Mouse (Mus musculus): Measurements from ENCODE around the gene Ctnna2. TPM values are rescaled to one million over a fixed set of nuclear protein-coding genes. Genes with fewer than 3 reads are reported as not detected.

The Ctnna2 gene
- polyA plus RNA-seq, 1 experiment, result not detected

GRCm38 (mm10) chr6:77278794-77279193 lies 700.7 kb downstream of the Ctnna2 start:
- H3K4me2 ChIP-seq (ENCODE audit: low read depth), result no peak overlapping the region
- H3K27me3 ChIP-seq (ENCODE audit: control insufficient read depth, insufficient read depth, insufficient read length), result no peaks in the 10 kb centered on the region
- no peak overlapping the region for H3K4me3 ChIP-seq
- H3K36me3 ChIP-seq (ENCODE audit: control insufficient read depth, insufficient read depth), result no peaks in the 10 kb centered on the region
- H3ac ChIP-seq (ENCODE audit: control insufficient read depth, insufficient read length), result no peak overlapping the region
- H3K79me2 ChIP-seq (ENCODE audit: control insufficient read depth, insufficient read depth), result no peaks in the 10 kb centered on the region
- TF ChIP-seq USF1 (IDR thresholded peaks at IDR 0.05; ENCODE audit: low read depth), result no peak
- TF ChIP-seq POLR2A (IDR thresholded peaks at IDR 0.05; ENCODE audit: insufficient read length, low read depth), result no peak

DNA sequence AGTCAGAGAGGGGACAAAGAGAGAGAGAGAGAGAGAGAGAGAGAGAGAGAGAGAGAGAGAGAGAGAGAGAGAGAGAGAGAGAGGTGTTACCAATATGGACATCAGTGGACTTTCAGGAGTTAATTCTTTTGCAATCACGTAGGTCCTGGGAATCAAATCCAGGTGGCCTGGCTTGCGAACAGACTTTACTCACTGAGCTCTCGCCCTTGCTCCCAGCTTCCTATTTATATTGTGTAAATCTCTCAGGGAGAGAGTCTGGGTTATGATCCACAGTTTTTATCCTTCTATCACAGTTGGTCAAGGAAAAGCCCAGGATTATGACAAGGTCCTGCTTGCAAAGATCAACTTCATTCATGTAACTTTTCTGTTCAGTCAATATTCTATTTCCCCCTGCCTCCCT lies 714.3 kb downstream of the Ctnna2 start:
- TF ChIP-seq REST (IDR thresholded peaks at IDR 0.05; ENCODE audit: insufficient read depth, insufficient read length), result no peak
- no peak for TF ChIP-seq TCF12 (IDR thresholded peaks at IDR 0.05; ENCODE audit: insufficient read depth, poor library complexity, severe bottlenecking)
- TF ChIP-seq SRF (IDR thresholded peaks at IDR 0.05; ENCODE audit: control insufficient read depth, insufficient read length, low read depth), result no peak
- no peak for TF ChIP-seq TCF3 (IDR thresholded peaks at IDR 0.05; ENCODE audit: insufficient read length, low read depth)
- TF ChIP-seq POLR2AphosphoS2 (IDR thresholded peaks at IDR 0.05; ENCODE audit: insufficient read length, low read depth), result no peak
- TF ChIP-seq E2F4 (IDR thresholded peaks at IDR 0.05; ENCODE audit: insufficient read depth), result no peak
- no peak for TF ChIP-seq MAX (IDR thresholded peaks at IDR 0.05; ENCODE audit: low read depth)
- TF ChIP-seq CEBPB (IDR thresholded peaks at IDR 0.05; ENCODE audit: insufficient read depth, poor library complexity, severe bottlenecking), result no peak
- no peak for TF ChIP-seq USF1 (IDR thresholded peaks at IDR 0.05; ENCODE audit: low read depth)
- Histone ChIP-seq H3K79me2 (ENCODE audit: control insufficient read depth, insufficient read depth) (no peaks in the 10 kb centered on the region), H3K36me3 (ENCODE audit: control insufficient read depth, insufficient read depth) (no peaks in the 10 kb centered on the region)

GRCm38 (mm10) chr6:77257358-77258105 lies 722.0 kb downstream of the Ctnna2 start:
- Histone ChIP-seq H3K4me3 (no peak overlapping the region), H3K36me3 (ENCODE audit: control insufficient read depth, insufficient read depth) (no peaks in the 10 kb centered on the region), H3K4me2 (ENCODE audit: low read depth) (no peak overlapping the region), H3K27me3 (ENCODE audit: control insufficient read depth, insufficient read depth, insufficient read length) (no peaks in the 10 kb centered on the region), H3ac (ENCODE audit: control insufficient read depth, insufficient read length) (no peak overlapping the region), H3K79me2 (ENCODE audit: control insufficient read depth, insufficient read depth) (no peaks in the 10 kb centered on the region)
- TF ChIP-seq CEBPB (IDR thresholded peaks at IDR 0.05; ENCODE audit: insufficient read depth, poor library complexity, severe bottlenecking) (no peak), POLR2AphosphoS2 (IDR thresholded peaks at IDR 0.05; ENCODE audit: insufficient read length, low read depth) (no peak), TCF12 (IDR thresholded peaks at IDR 0.05; ENCODE audit: insufficient read depth, poor library complexity, severe bottlenecking) (no peak), REST (IDR thresholded peaks at IDR 0.05; ENCODE audit: insufficient read depth, insufficient read length) (no peak), POLR2A (IDR thresholded peaks at IDR 0.05; ENCODE audit: insufficient read length, low read depth) (no peak), USF1 (IDR thresholded peaks at IDR 0.05; ENCODE audit: low read depth) (no peak), TCF3 (IDR thresholded peaks at IDR 0.05; ENCODE audit: insufficient read length, low read depth) (no peak), E2F4 (IDR thresholded peaks at IDR 0.05; ENCODE audit: insufficient read depth) (no peak), SRF (IDR thresholded peaks at IDR 0.05; ENCODE audit: control insufficient read depth, insufficient read length, low read depth) (no peak), MYOG (IDR thresholded peaks at IDR 0.05; ENCODE audit: control insufficient read depth in 1 of 3, insufficient read depth in 1 of 3, insufficient read length in 2 of 3, low read depth in 2 of 3) (no peak), MAX (IDR thresholded peaks at IDR 0.05; ENCODE audit: low read depth) (no peak), MYOD1 (IDR thresholded peaks at IDR 0.05; ENCODE audit: control insufficient read depth in 1 of 3, insufficient read length in 2 of 3, low read depth in 2 of 3) (no peak)

More for the DNA sequence above, 714.3 kb downstream of the Ctnna2 start:
- H3K4me2 ChIP-seq (ENCODE audit: low read depth), result no peak overlapping the region
- no peak overlapping the region for H3ac ChIP-seq (ENCODE audit: control insufficient read depth, insufficient read length)
- H3K4me3 ChIP-seq, result no peak overlapping the region
- no peaks in the 10 kb centered on the region for H3K27me3 ChIP-seq (ENCODE audit: control insufficient read depth, insufficient read depth, insufficient read length)

- Histone ChIP-seq H3K36me3 (ENCODE audit: control insufficient read depth, insufficient read depth) (no peaks in the 10 kb centered on the region), H3K27me3 (ENCODE audit: control insufficient read depth, insufficient read depth, insufficient read length) (no peaks in the 10 kb centered on the region), H3K4me3 (no peak overlapping the region), H3K4me2 (ENCODE audit: low read depth) (no peak overlapping the region), H3ac (ENCODE audit: control insufficient read depth, insufficient read length) (no peak overlapping the region), H3K79me2 (ENCODE audit: control insufficient read depth, insufficient read depth) (no peaks in the 10 kb centered on the region)
- TF ChIP-seq SRF (IDR thresholded peaks at IDR 0.05; ENCODE audit: control insufficient read depth, insufficient read length, low read depth), result no peak
- no peak for TF ChIP-seq MYOD1 (IDR thresholded peaks at IDR 0.05; ENCODE audit: control insufficient read depth in 1 of 3, insufficient read length in 2 of 3, low read depth in 2 of 3)
- no peak for TF ChIP-seq TCF3 (IDR thresholded peaks at IDR 0.05; ENCODE audit: insufficient read length, low read depth)
- TF ChIP-seq CEBPB (IDR thresholded peaks at IDR 0.05; ENCODE audit: insufficient read depth, poor library complexity, severe bottlenecking), result no peak
- no peak for TF ChIP-seq MAX (IDR thresholded peaks at IDR 0.05; ENCODE audit: low read depth)
- no peak for TF ChIP-seq TCF12 (IDR thresholded peaks at IDR 0.05; ENCODE audit: insufficient read depth, poor library complexity, severe bottlenecking)
- TF ChIP-seq REST (IDR thresholded peaks at IDR 0.05; ENCODE audit: insufficient read depth, insufficient read length), result no peak
- TF ChIP-seq POLR2A (IDR thresholded peaks at IDR 0.05; ENCODE audit: insufficient read length, low read depth), result no peak
- TF ChIP-seq POLR2AphosphoS2 (IDR thresholded peaks at IDR 0.05; ENCODE audit: insufficient read length, low read depth), result no peak
- no peak for TF ChIP-seq MYOG (IDR thresholded peaks at IDR 0.05; ENCODE audit: control insufficient read depth in 1 of 3, insufficient read depth in 1 of 3, insufficient read length in 2 of 3, low read depth in 2 of 3)
- TF ChIP-seq E2F4 (IDR thresholded peaks at IDR 0.05; ENCODE audit: insufficient read depth), result no peak
- TF ChIP-seq USF1 (IDR thresholded peaks at IDR 0.05; ENCODE audit: low read depth), result no peak
Observed at GRCm38 (mm10) chr6:77256348-77256747, 723.2 kb downstream of the Ctnna2 start.

- Histone ChIP-seq H3K79me2 (ENCODE audit: control insufficient read depth, insufficient read depth) (no peaks in the 10 kb centered on the region), H3K36me3 (ENCODE audit: control insufficient read depth, insufficient read depth) (no peaks in the 10 kb centered on the region), H3K27me3 (ENCODE audit: control insufficient read depth, insufficient read depth, insufficient read length) (no peaks in the 10 kb centered on the region), H3K4me2 (ENCODE audit: low read depth) (no peak overlapping the region), H3K4me3 (no peak overlapping the region), H3ac (ENCODE audit: control insufficient read depth, insufficient read length) (no peak overlapping the region)
- TF ChIP-seq MYOD1 (IDR thresholded peaks at IDR 0.05; ENCODE audit: control insufficient read depth in 1 of 3, insufficient read length in 2 of 3, low read depth in 2 of 3) (no peak), TCF3 (IDR thresholded peaks at IDR 0.05; ENCODE audit: insufficient read length, low read depth) (no peak), MAX (IDR thresholded peaks at IDR 0.05; ENCODE audit: low read depth) (no peak), USF1 (IDR thresholded peaks at IDR 0.05; ENCODE audit: low read depth) (no peak), POLR2AphosphoS2 (IDR thresholded peaks at IDR 0.05; ENCODE audit: insufficient read length, low read depth) (no peak), TCF12 (IDR thresholded peaks at IDR 0.05; ENCODE audit: insufficient read depth, poor library complexity, severe bottlenecking) (no peak), REST (IDR thresholded peaks at IDR 0.05; ENCODE audit: insufficient read depth, insufficient read length) (no peak), SRF (IDR thresholded peaks at IDR 0.05; ENCODE audit: control insufficient read depth, insufficient read length, low read depth) (no peak), POLR2A (IDR thresholded peaks at IDR 0.05; ENCODE audit: insufficient read length, low read depth) (no peak), CEBPB (IDR thresholded peaks at IDR 0.05; ENCODE audit: insufficient read depth, poor library complexity, severe bottlenecking) (no peak)
Observed at GRCm38 (mm10) chr6:77253480-77253879, 726.0 kb downstream of the Ctnna2 start.
